Mouse (Mus musculus): Measurements from ENCODE around the gene Ror2. TPM values are rescaled to one million over a fixed set of nuclear protein-coding genes. Genes with fewer than 3 reads are reported as not detected.
A peak's percentile ranks its signal among the peaks of the same experiment; 100 is the strongest.

The Ror2 gene
- polyA plus RNA-seq, 1 experiment, result 5.9 TPM

DNA sequence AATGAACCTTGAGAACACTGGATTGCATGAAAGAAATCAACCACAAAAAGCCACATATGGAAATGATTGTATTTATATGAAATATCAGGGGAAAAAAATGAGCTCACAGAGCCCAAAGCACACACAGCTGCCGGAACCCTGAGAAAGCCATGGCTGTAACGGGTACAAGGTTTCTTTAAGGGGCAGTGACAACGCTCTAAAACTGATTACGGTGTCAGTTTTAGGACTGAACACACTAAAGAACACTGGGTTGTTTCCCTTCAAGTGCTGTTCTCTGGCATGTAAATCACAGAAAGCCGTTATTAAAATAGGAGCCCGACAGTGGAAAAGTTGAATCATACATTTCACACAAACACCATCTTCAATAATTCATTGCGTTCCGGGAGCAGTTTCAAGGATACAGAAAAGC is 19.4 kb downstream of the Ror2 start:
- no peak overlapping the region for H3K4me3 ChIP-seq (ENCODE audit: low read depth, low read length)
- H3K4me1 ChIP-seq (ENCODE audit: control insufficient read depth, insufficient read depth, insufficient read length, low read length), result peaks cover 3% of the 10 kb centered on the region
- no peaks in the 10 kb centered on the region for H3K27me3 ChIP-seq (ENCODE audit: control insufficient read depth, insufficient read depth, low read length)
- 78% methylated on average over 8 of the region's 8 CpGs for WGBS
- no peak for TF ChIP-seq CTCF (IDR thresholded peaks at IDR 0.05; ENCODE audit: extremely low read depth, insufficient read length, insufficient replicate concordance, low read depth, low read length)
- no peak for TF ChIP-seq POLR2A (IDR thresholded peaks at IDR 0.05; ENCODE audit: low read depth, low read length)
- no peak overlapping the region for H3K27ac ChIP-seq (ENCODE audit: insufficient read depth, low read depth, low read length)
- H3K36me3 ChIP-seq (ENCODE audit: control insufficient read depth, insufficient read depth, low read length), result no peaks in the 10 kb centered on the region

DNA sequence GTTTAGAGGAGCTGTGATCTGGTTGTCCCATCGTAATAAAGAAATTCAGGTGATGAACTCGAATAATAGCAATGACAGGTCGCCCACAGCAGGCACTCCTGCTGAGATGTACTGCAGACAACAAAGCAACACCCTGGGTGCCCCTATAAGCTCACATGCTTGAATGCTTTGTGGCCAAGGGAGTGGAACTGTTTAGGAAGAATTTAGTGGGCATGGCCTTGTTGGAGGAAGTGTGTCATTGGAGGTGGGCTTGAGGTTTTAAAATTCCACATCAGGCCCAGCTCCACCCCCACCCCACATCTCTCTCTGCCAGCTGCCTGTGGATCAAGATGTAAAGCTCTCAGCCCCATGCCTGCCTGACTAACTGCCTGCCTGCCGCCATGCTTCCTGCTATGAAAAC is 21.0 kb downstream of the Ror2 start:
- Histone ChIP-seq H3K27ac (ENCODE audit: insufficient read depth, low read depth, low read length) (no peak overlapping the region), H3K4me3 (ENCODE audit: low read depth, low read length) (no peak overlapping the region), H3K4me1 (ENCODE audit: control insufficient read depth, insufficient read depth, insufficient read length, low read length) (peaks cover 5% of the 10 kb centered on the region), H3K27me3 (ENCODE audit: control insufficient read depth, insufficient read depth, low read length) (no peaks in the 10 kb centered on the region), H3K36me3 (ENCODE audit: control insufficient read depth, insufficient read depth, low read length) (no peaks in the 10 kb centered on the region)
- WGBS, result 92% methylated on average over 4 of the region's 4 CpGs
- TF ChIP-seq POLR2A (IDR thresholded peaks at IDR 0.05; ENCODE audit: low read depth, low read length), result no peak
- TF ChIP-seq CTCF (IDR thresholded peaks at IDR 0.05; ENCODE audit: extremely low read depth, insufficient read length, insufficient replicate concordance, low read depth, low read length), result no peak

GRCm38 (mm10) chr13:53262509-53263250 is 23.2 kb downstream of the Ror2 start:
- Histone ChIP-seq H3K27ac (ENCODE audit: insufficient read depth, low read depth, low read length) (peak overlapping the region; percentile 14; the same call in 1 of the 2 replicates), H3K4me1 (ENCODE audit: control insufficient read depth, insufficient read depth, insufficient read length, low read length) (peaks cover 2% of the 10 kb centered on the region; the same call in 1 of the 2 replicates), H3K4me3 (ENCODE audit: low read depth, low read length) (no peak overlapping the region), H3K27me3 (ENCODE audit: control insufficient read depth, insufficient read depth, low read length) (no peaks in the 10 kb centered on the region), H3K36me3 (ENCODE audit: control insufficient read depth, insufficient read depth, low read length) (no peaks in the 10 kb centered on the region)
- WGBS, result 80% methylated on average over 16 of the region's 16 CpGs
- no peak for TF ChIP-seq POLR2A (IDR thresholded peaks at IDR 0.05; ENCODE audit: low read depth, low read length)

DNA sequence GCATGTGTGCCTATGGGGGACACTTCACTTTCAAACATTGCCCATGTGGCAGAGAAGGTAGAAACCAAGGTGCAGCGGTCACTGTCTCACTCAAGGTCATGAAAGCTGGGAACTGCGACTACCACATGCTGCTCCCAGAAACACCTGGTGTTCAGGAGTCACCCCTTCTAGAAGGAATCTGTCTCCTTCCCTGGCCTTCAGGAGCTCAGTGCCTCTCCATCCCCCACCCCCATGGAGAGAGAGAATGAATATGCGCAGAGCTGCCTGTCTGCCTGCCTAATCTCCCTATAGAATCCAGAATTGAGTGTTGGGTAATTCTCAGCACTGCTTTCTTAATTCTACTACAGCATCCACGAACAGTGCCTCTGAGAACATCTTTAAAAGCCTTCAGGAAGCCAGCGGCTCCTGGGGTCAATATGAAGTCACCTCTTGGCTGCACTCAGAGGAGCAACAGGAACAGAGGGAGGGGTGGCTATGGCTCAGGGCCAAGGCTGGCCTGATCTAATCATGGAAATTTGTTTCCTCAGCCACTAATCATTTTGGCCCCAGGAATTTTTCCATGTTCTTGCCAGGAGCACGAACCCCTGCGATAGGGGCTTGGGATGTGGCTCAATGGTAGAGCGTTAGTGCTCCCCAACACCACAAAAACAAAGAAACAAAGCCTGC is 24.7 kb downstream of the Ror2 start:
- WGBS, result 46% methylated on average over 8 of the region's 8 CpGs
- no peak for TF ChIP-seq CTCF (IDR thresholded peaks at IDR 0.05; ENCODE audit: extremely low read depth, insufficient read length, insufficient replicate concordance, low read depth, low read length)
- TF ChIP-seq POLR2A (IDR thresholded peaks at IDR 0.05; ENCODE audit: low read depth, low read length), result no peak
- Histone ChIP-seq H3K27me3 (ENCODE audit: control insufficient read depth, insufficient read depth, low read length) (no peaks in the 10 kb centered on the region), H3K4me3 (ENCODE audit: low read depth, low read length) (no peak overlapping the region), H3K4me1 (ENCODE audit: control insufficient read depth, insufficient read depth, insufficient read length, low read length) (peaks cover 2% of the 10 kb centered on the region; the same call in 1 of the 2 replicates), H3K27ac (ENCODE audit: insufficient read depth, low read depth, low read length) (no peak overlapping the region), H3K36me3 (ENCODE audit: control insufficient read depth, insufficient read depth, low read length) (no peaks in the 10 kb centered on the region)

DNA sequence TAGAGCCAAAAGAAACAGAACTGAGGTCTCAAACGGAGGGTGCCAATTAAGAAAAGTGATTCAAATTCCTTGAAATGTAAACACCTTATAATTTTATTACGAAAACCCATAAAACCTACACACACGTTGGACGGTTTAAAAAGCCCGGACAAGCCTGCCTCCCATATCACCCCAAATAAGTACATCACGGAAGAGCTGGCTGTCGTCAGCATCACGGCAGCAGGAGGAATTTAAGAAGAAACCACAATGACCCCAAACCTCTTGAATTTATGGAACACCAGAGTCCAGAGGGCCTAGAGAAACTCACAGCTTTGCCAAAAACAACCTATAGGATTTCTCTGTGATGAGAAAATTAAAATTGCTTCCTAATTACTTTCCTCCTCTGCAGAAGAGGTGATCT is 27.0 kb downstream of the Ror2 start:
- no peak overlapping the region for H3K27ac ChIP-seq (ENCODE audit: insufficient read depth, low read depth, low read length)
- H3K27me3 ChIP-seq (ENCODE audit: control insufficient read depth, insufficient read depth, low read length), result no peaks in the 10 kb centered on the region
- WGBS, result 68% methylated on average over 8 of the region's 8 CpGs
- no peaks in the 10 kb centered on the region for H3K36me3 ChIP-seq (ENCODE audit: control insufficient read depth, insufficient read depth, low read length)
- peaks cover 2% of the 10 kb centered on the region; the same call in 1 of the 2 replicates for H3K4me1 ChIP-seq (ENCODE audit: control insufficient read depth, insufficient read depth, insufficient read length, low read length)
- H3K4me3 ChIP-seq (ENCODE audit: low read depth, low read length), result no peak overlapping the region
- no peak for TF ChIP-seq POLR2A (IDR thresholded peaks at IDR 0.05; ENCODE audit: low read depth, low read length)
- TF ChIP-seq CTCF (IDR thresholded peaks at IDR 0.05; ENCODE audit: extremely low read depth, insufficient read length, insufficient replicate concordance, low read depth, low read length), result no peak

DNA sequence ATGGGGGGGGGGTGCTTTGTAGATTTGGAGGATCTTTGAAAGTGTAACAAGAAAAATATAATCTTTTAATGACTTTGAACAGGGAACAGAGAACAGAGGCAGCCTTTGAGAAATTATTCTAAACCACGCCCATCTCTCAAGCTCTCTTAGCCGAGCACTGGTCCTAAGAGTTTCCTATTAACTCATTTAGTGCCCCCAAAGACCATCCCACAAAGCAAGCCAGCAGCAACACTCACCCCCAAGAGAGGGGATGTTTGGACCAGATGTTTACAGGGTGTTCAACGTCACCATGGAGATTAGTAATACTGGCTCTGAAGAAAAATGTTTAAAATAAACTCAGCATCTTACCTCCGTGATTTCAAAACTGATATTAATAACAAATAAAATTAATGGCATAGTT is 27.4 kb downstream of the Ror2 start:
- no peaks in the 10 kb centered on the region for H3K27me3 ChIP-seq (ENCODE audit: control insufficient read depth, insufficient read depth, low read length)
- no peaks in the 10 kb centered on the region for H3K36me3 ChIP-seq (ENCODE audit: control insufficient read depth, insufficient read depth, low read length)
- peaks cover 2% of the 10 kb centered on the region; the same call in 1 of the 2 replicates for H3K4me1 ChIP-seq (ENCODE audit: control insufficient read depth, insufficient read depth, insufficient read length, low read length)
- no peak overlapping the region for H3K27ac ChIP-seq (ENCODE audit: insufficient read depth, low read depth, low read length)
- TF ChIP-seq POLR2A (IDR thresholded peaks at IDR 0.05; ENCODE audit: low read depth, low read length) (no peak), CTCF (IDR thresholded peaks at IDR 0.05; ENCODE audit: extremely low read depth, insufficient read length, insufficient replicate concordance, low read depth, low read length) (no peak)
- 56% methylated on average over 4 of the region's 4 CpGs for WGBS
- H3K4me3 ChIP-seq (ENCODE audit: low read depth, low read length), result no peak overlapping the region

DNA sequence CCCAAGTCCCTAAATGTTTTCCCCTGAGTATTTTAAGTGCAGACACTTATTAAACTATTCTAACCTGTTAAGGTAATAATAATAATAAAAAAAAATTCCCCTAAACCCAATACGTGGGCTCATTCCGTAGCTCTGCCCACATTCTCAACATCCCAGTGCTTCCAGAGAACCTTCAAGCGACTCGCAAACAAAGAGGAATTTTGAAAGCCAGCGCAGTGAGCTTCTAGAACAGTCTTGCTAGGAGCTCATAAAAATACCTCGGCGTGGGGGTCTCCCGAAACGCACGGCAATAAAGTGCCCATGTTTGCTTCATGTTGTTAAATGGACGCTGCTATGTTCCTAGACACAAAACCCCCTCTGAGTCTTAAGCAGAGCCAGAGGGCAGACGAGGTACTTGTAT is 32.7 kb downstream of the Ror2 start:
- 87% methylated on average over 12 of the region's 12 CpGs for WGBS
- Histone ChIP-seq H3K4me1 (ENCODE audit: control insufficient read depth, insufficient read depth, insufficient read length, low read length) (peaks cover 6% of the 10 kb centered on the region), H3K27ac (ENCODE audit: insufficient read depth, low read depth, low read length) (no peak overlapping the region), H3K36me3 (ENCODE audit: control insufficient read depth, insufficient read depth, low read length) (no peaks in the 10 kb centered on the region), H3K4me3 (ENCODE audit: low read depth, low read length) (no peak overlapping the region), H3K27me3 (ENCODE audit: control insufficient read depth, insufficient read depth, low read length) (no peaks in the 10 kb centered on the region)
- TF ChIP-seq CTCF (IDR thresholded peaks at IDR 0.05; ENCODE audit: extremely low read depth, insufficient read length, insufficient replicate concordance, low read depth, low read length) (no peak), POLR2A (IDR thresholded peaks at IDR 0.05; ENCODE audit: low read depth, low read length) (no peak)

Measured in small intestine, adult 2 months (tissue).